Mouse (Mus musculus) embryo, embryonic 9.5 days (tissue): ENCODE results near the gene Olfr361.
"Not testable (repeated sequence)": the region's sequence is repeated elsewhere in the genome, so short reads cannot be mapped to it uniquely, and the experiment has no call there.

Experiments
- DNase-seq: peaks from one replicate; pipeline ENCODE4 v3.0.0-alpha.2; 2017; ENCODE audit errors: extremely low spot score

The Olfr361 gene

DNA sequence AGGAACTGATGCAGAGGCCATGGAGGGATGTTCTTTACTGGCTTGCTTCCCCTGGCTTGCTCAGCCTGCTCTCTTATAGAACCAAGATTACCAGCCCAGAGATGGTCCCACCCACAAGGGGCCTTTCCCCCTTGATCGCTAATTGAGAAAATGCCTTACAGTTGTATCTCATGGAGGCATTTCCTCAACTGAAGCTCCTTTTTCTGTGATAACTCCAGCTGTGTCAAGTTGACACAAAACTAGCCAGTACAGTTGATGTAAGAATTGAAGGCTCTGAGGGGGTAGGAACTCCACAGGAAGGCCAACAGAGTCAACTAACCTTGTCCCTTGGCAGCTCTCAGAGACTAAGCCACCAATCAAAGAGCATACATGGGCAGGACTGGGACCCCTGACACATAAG lies at the start of gene Olfr361:
Gene Olfr361 (minus strand): TSS at position 101 of the 400 bp plus-strand sequence.
- DNase-seq = not testable (repeated sequence)

DNA sequence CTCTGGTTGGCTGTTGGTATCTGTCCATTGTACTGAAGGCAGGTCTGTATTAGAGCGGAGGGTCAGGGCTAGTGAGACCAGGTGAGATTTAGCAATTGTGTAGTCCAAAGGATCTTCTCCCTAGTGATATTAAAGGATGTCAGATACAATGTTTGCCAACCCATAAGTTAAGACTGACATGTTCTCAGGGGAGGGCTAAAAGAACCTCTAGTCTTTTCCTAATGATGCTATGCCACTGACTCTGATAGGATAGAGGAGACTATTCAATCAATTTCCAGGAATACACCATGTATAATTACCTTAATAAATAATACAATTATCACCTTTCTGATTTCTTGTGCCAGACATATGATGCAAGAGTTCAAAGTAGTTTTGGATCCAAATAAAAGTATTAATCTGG lies 28.7 kb upstream of the Olfr361 start, which contains the start of gene Olfr362:
Gene Olfr362 (minus strand): TSS at position 101 of the 400 bp plus-strand sequence.
- DNase-seq = no peak

DNA sequence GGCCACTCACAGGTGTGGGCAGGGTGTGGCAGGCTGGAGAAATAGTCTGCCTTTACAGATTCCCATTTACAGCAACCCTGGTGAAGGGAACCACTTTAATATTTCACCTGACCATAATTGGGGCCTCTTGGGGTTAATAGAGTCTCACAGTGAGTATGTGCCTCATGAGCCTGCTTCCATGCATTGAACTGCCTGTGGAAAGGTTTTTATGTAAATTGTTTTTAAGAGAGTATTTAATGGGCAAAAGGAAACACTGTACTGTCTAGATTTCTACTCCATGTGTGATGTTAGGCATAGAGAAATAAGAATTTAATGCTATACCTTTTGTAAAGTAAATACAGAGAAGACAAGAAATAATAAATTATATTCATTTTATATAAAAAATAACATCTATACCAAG lies 23.6 kb downstream of the Olfr361 start, which contains the start of gene Olfr360:
Gene Olfr360 (plus strand): TSS at position 301 of the 400 bp plus-strand sequence.
- no peak for DNase-seq
